Mouse (Mus musculus) liver, embryonic 12.5 days (tissue): ENCODE data around the gene Cldn6. TPM values are rescaled to one million over a fixed set of nuclear protein-coding genes. Genes with fewer than 3 reads are reported as not detected.

Source experiments
- ATAC-seq: fragments of 200-750 bp; cut with Nextera tagmentation; 2 replicates; pipeline ENCODE4 v1.8.0; 2017; ENCODE audit warnings: moderate number of reproducible peaks, mild to moderate bottlenecking, moderate library complexity
- H3K27ac ChIP-seq: fragments of 300-500 bp; sonication (generic); 2 replicates; pipeline ENCODE4 v1.5.1; 2016; ENCODE audit warnings: mild to moderate bottlenecking
- H3K27me3 ChIP-seq: fragments of 300-500 bp; sonication (generic); replicated peaks from 2 replicates; pipeline ENCODE4 v1.6.1; 2016; ENCODE audit warnings: mild to moderate bottlenecking, moderate library complexity
- H3K36me3 ChIP-seq: fragments of 300-500 bp; sonication (generic); 2 replicates; pipeline ENCODE4 v1.6.1; 2016; ENCODE audit warnings: mild to moderate bottlenecking, moderate library complexity
- H3K4me1 ChIP-seq: fragments of 300-500 bp; sonication (generic); 2 replicates; pipeline ENCODE4 v1.6.1; 2016
- H3K4me2 ChIP-seq: fragments of 300-500 bp; sonication (generic); 2 replicates; pipeline ENCODE4 v1.6.1; 2016; ENCODE audit warnings: mild to moderate bottlenecking, moderate library complexity
- H3K4me3 ChIP-seq: fragments of 300-500 bp; sonication (generic); 2 replicates; pipeline ENCODE4 v1.5.1; 2016; ENCODE audit warnings: mild to moderate bottlenecking, moderate library complexity
- H3K9ac ChIP-seq: fragments of 300-500 bp; sonication (generic); 2 replicates; pipeline ENCODE4 v1.6.1; 2016; ENCODE audit warnings: mild to moderate bottlenecking, moderate library complexity
- H3K9me3 ChIP-seq: fragments of 300-500 bp; sonication (generic); replicated peaks from 2 replicates; pipeline ENCODE4 v1.6.1; 2016; ENCODE audit warnings: mild to moderate bottlenecking, moderate library complexity
- WGBS: fragments of 180-500 bp; shearing (Covaris S2); methylation state at CpG from one replicate; pipeline ENCODE4 v1.1.7; 2016; ENCODE audit not compliant: insufficient replicate concordance; 5-methylcytosine and 5-hydroxymethylcytosine counted together
- polyA plus RNA-seq: library from polyadenylated mRNA; unstranded; fragments of >200 nt; fragmentation: Nextera tagmentation; extraction: Ambion mirVana; gene quantifications from 2 replicates; pipeline ENCODE4 v1.2.1, GENCODE M21; 2016

Gene Cldn6
- 0.78 and 2.3 TPM in 2 replicates for polyA plus RNA-seq

GRCm38 (mm10) chr17:23679127-23679835 is at the start of gene Cldn6:
TSS of gene Cldn6 (plus strand) at chr17:23679249.
- Histone ChIP-seq H3K9ac (no peak within 1 kb of the TSS), H3K4me3 (peak within 1 kb of the TSS; percentile 16; the same call in 1 of the 2 replicates), H3K36me3 (no peaks in the 10 kb centered on the region), H3K4me2 (peak within 1 kb of the TSS; percentile 48), H3K27ac (no peak within 1 kb of the TSS), H3K9me3 (no peaks in the 10 kb centered on the region), H3K27me3 (peaks cover 97% of the 10 kb centered on the region), H3K4me1 (peaks cover 40% of the 10 kb centered on the region)
- ATAC-seq, result no peak
- WGBS, result 5% methylated on average over 38 of the region's 38 CpGs

GRCm38 (mm10) chr17:23630195-23631020 is 48.6 kb upstream of the Cldn6 start:
- peak; percentile 64; the same call in 1 of the 2 replicates for ATAC-seq
- Histone ChIP-seq H3K4me3 (no peak overlapping the region), H3K4me1 (no peaks in the 10 kb centered on the region), H3K27me3 (peaks cover 43% of the 10 kb centered on the region), H3K9ac (no peak overlapping the region), H3K36me3 (no peaks in the 10 kb centered on the region), H3K9me3 (no peaks in the 10 kb centered on the region), H3K27ac (no peak overlapping the region), H3K4me2 (peak overlapping the region; percentile 46)
- 10% methylated on average over 22 of the region's 22 CpGs for WGBS

GRCm38 (mm10) chr17:23631241-23631640 is 47.8 kb upstream of the Cldn6 start:
- 54% methylated on average over 8 of the region's 8 CpGs for WGBS
- no peak for ATAC-seq
- Histone ChIP-seq H3K27me3 (peaks cover 51% of the 10 kb centered on the region), H3K9ac (no peak overlapping the region), H3K36me3 (no peaks in the 10 kb centered on the region), H3K4me1 (no peaks in the 10 kb centered on the region), H3K4me3 (no peak overlapping the region), H3K9me3 (no peaks in the 10 kb centered on the region), H3K4me2 (no peak overlapping the region), H3K27ac (no peak overlapping the region)

GRCm38 (mm10) chr17:23644613-23645495 is 34.2 kb upstream of the Cldn6 start, which contains the start of gene Mmp25:
TSS of gene Mmp25 (minus strand) at chr17:23645277.
- peak within 1 kb of the TSS; percentile 9; the same call in 1 of the 2 replicates for H3K9ac ChIP-seq
- no peaks in the 10 kb centered on the region for H3K4me1 ChIP-seq
- peak within 1 kb of the TSS; percentile 64 for H3K4me2 ChIP-seq
- H3K4me3 ChIP-seq, result peak within 1 kb of the TSS; percentile 44
- H3K36me3 ChIP-seq, result no peaks in the 10 kb centered on the region
- 1% methylated on average over 58 of the region's 58 CpGs for WGBS
- H3K27me3 ChIP-seq, result peaks cover 56% of the 10 kb centered on the region
- ATAC-seq, result no peak
- no peaks in the 10 kb centered on the region for H3K9me3 ChIP-seq
- no peak within 1 kb of the TSS for H3K27ac ChIP-seq

DNA sequence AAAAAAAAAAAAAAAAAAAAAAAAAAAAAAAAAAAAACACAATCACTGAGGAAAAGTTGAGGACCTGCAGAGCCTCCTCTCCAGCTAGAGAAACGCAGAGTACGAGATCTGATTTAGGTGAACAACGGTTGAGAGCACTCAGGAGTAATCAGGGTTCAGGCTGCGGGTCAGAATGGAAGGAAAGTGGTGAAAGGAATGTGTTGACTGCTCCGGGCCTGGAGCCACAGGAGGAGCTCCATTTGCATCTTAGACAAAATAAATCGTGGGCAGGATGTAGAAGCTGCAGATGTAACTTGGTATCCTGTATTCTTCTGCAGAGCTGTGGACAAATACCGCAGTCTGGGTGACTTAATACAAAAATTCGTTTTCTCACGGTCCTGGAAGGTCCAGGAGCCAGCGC is 33.2 kb upstream of the Cldn6 start:
- Histone ChIP-seq H3K4me2 (no peak overlapping the region), H3K9ac (no peak overlapping the region), H3K9me3 (no peaks in the 10 kb centered on the region), H3K4me3 (no peak overlapping the region), H3K4me1 (no peaks in the 10 kb centered on the region), H3K27me3 (peaks cover 57% of the 10 kb centered on the region), H3K36me3 (no peaks in the 10 kb centered on the region), H3K27ac (no peak overlapping the region)
- no peak for ATAC-seq
- WGBS, result 42% methylated on average over 10 of the region's 10 CpGs

GRCm38 (mm10) chr17:23651363-23651762 is 27.7 kb upstream of the Cldn6 start:
- no peak overlapping the region for H3K4me2 ChIP-seq
- H3K36me3 ChIP-seq, result no peaks in the 10 kb centered on the region
- no peak for ATAC-seq
- H3K9me3 ChIP-seq, result no peaks in the 10 kb centered on the region
- no peaks in the 10 kb centered on the region for H3K4me1 ChIP-seq
- H3K9ac ChIP-seq, result no peak overlapping the region
- H3K27me3 ChIP-seq, result peaks cover 26% of the 10 kb centered on the region
- no peak overlapping the region for H3K4me3 ChIP-seq
- no peak overlapping the region for H3K27ac ChIP-seq
- 63% methylated on average over 6 of the region's 6 CpGs for WGBS

DNA sequence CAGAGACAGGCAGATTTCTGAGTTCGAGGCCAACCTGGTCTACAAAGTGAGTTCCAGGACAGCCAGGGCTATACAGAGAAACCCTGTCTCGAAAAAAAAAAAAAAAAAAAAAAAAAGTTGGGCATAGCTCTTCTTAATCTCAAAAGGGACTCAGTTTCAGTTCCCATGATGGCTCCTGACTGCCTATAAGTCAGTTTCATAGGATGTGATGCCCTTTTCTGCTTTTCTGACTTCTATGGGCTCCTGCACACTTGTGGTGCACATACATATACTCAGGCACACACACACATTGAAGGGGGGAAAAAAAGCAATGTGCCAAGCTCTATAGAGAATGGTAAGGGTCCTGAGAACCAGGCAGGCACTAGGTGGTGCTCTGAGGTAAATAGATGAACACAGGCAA is 25.7 kb upstream of the Cldn6 start:
- no peak for ATAC-seq
- peaks cover 24% of the 10 kb centered on the region; the same call in 1 of the 2 replicates for H3K27me3 ChIP-seq
- WGBS, result 32% methylated on average over 2 of the region's 2 CpGs
- no peak overlapping the region for H3K4me3 ChIP-seq
- no peak overlapping the region for H3K9ac ChIP-seq
- no peaks in the 10 kb centered on the region for H3K36me3 ChIP-seq
- H3K9me3 ChIP-seq, result no peaks in the 10 kb centered on the region
- no peak overlapping the region for H3K27ac ChIP-seq
- H3K4me1 ChIP-seq, result no peaks in the 10 kb centered on the region
- no peak overlapping the region for H3K4me2 ChIP-seq

DNA sequence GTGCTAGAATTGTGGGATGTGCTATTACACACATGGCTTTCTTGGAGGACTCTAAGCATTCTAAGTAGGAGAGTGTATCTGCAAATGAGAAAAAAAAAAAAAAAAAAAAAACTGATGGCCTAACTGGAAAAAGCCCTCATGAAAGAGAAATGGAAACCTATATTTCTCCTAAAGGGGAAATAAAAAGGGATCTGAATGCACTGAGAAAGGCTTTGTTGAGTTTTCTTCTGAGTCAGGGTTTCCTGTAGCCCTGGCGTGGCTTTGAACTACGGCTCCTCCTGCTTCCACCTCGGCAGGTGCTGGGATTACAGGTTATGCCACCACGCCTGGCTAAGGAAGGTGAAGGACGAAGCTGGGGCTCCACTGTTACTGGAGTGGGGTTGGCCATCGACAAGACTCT is 25.0 kb upstream of the Cldn6 start:
- Histone ChIP-seq H3K4me3 (no peak overlapping the region), H3K9me3 (no peaks in the 10 kb centered on the region), H3K4me2 (no peak overlapping the region), H3K36me3 (no peaks in the 10 kb centered on the region), H3K27ac (no peak overlapping the region), H3K9ac (no peak overlapping the region), H3K4me1 (no peaks in the 10 kb centered on the region), H3K27me3 (peaks cover 29% of the 10 kb centered on the region; the same call in 1 of the 2 replicates)
- 37% methylated on average over 6 of the region's 6 CpGs for WGBS
- ATAC-seq, result no peak

DNA sequence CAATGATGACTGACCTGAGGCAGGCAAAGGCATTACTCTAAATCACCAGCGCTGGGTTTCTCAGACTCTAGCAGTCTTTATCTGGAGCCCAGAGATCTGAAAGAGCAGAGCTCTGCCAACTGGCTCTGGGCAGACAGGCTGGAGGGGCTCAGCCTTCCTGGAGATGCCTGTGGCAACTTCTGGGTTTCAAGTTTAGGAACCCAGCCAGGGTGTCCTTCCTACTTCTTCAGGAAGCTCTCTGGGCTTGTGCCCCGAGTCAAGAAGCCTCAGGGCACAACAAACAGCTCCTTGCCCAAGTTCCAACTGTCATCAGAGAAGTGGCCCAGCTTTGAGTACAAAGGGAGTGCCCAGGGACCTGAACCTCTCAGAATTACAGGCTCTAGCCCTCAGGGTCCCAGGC is 24.6 kb upstream of the Cldn6 start:
- H3K27ac ChIP-seq, result no peak overlapping the region
- H3K4me2 ChIP-seq, result no peak overlapping the region
- peaks cover 32% of the 10 kb centered on the region for H3K27me3 ChIP-seq
- H3K36me3 ChIP-seq, result no peaks in the 10 kb centered on the region
- H3K4me3 ChIP-seq, result no peak overlapping the region
- no peak for ATAC-seq
- H3K9me3 ChIP-seq, result no peaks in the 10 kb centered on the region
- H3K4me1 ChIP-seq, result no peaks in the 10 kb centered on the region
- WGBS, result 33% methylated on average over 2 of the region's 2 CpGs
- no peak overlapping the region for H3K9ac ChIP-seq

GRCm38 (mm10) chr17:23658450-23658849 is 20.6 kb upstream of the Cldn6 start:
- H3K4me2 ChIP-seq, result no peak overlapping the region
- H3K27ac ChIP-seq, result no peak overlapping the region
- no peak for ATAC-seq
- no peak overlapping the region for H3K4me3 ChIP-seq
- peaks cover 65% of the 10 kb centered on the region for H3K27me3 ChIP-seq
- no peaks in the 10 kb centered on the region for H3K9me3 ChIP-seq
- WGBS, result 56% methylated on average over 3 of the region's 3 CpGs
- H3K4me1 ChIP-seq, result no peaks in the 10 kb centered on the region
- no peaks in the 10 kb centered on the region for H3K36me3 ChIP-seq
- H3K9ac ChIP-seq, result no peak overlapping the region

GRCm38 (mm10) chr17:23660117-23660875 is 18.8 kb upstream of the Cldn6 start, which contains the start of gene Bicdl2:
TSS of gene Bicdl2 (plus strand) at chr17:23660506.
- no peak for ATAC-seq
- peak within 1 kb of the TSS; percentile 3; the same call in 1 of the 2 replicates for H3K4me3 ChIP-seq
- no peaks in the 10 kb centered on the region for H3K4me1 ChIP-seq
- H3K9me3 ChIP-seq, result no peaks in the 10 kb centered on the region
- WGBS, result 9% methylated on average over 27 of the region's 27 CpGs
- no peaks in the 10 kb centered on the region for H3K36me3 ChIP-seq
- H3K27ac ChIP-seq, result no peak within 1 kb of the TSS
- no peak within 1 kb of the TSS for H3K9ac ChIP-seq
- peaks cover 65% of the 10 kb centered on the region for H3K27me3 ChIP-seq
- H3K4me2 ChIP-seq, result peak within 1 kb of the TSS; percentile 15; the same call in 1 of the 2 replicates
